Mouse (Mus musculus): ENCODE measurements around the gene Uchl1.

DNA sequence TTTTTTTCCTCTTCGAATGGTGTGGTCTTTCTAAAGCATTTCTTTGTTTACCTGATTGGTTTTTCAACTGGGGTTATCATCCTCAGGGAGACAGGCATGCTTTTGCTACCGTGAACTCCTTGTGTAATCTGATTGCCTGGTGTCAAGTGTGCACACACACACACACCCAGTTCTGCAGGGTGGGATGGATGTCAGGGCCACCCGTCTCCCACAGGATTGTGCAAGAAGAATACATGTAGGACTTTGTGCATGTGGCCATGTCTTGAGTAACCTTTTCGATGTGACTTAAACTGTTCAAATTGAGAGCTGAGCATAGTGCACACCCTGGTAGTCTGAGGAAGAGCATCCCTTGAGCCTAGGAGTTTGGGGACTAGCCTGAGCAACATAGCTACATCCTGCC is 17.3 kb downstream of the Uchl1 start:
- TF ChIP-seq CTCF (conservative IDR thresholded peaks at IDR 0.05; ENCODE audit: low read length): no peak
- TF ChIP-seq NANOG (IDR thresholded peaks at IDR 0.05; ENCODE audit: borderline replicate concordance, low read length): no peak
- TF ChIP-seq POU5F1 (IDR thresholded peaks at IDR 0.05; ENCODE audit: borderline replicate concordance, low read length): no peak

All from E14TG2a.4 (cell line).